Mouse (Mus musculus) frontal cortex, adult (tissue): Measurements from ENCODE around the gene Nos1ap.

ENCODE experiments used
- ATAC-seq: cut with Nextera tagmentation; 2 replicates; pipeline ENCODE4 v1.9.2; 2017; ENCODE audit warnings: mild to moderate bottlenecking, moderate library complexity, mixed read lengths; ENCODE audit not compliant: low TSS enrichment

Gene Nos1ap

GRCm38 (mm10) chr1:170466099-170467009 is 123.3 kb downstream of the Nos1ap start:
- no peak for ATAC-seq

- ATAC-seq: no peak
Measured at GRCm38 (mm10) chr1:170462140-170462539, 127.5 kb downstream of the Nos1ap start.

GRCm38 (mm10) chr1:170459896-170460602 is 129.6 kb downstream of the Nos1ap start:
- ATAC-seq: peak; percentile 19; the same call in 1 of the 2 replicates

GRCm38 (mm10) chr1:170457673-170458072 is 132.0 kb downstream of the Nos1ap start:
- ATAC-seq: 0 out of 2 replicates have a peak, but pooled peaks have one; percentile 16

GRCm38 (mm10) chr1:170455910-170456700 is 133.6 kb downstream of the Nos1ap start:
- no peak for ATAC-seq

- ATAC-seq: no peak
Measured at GRCm38 (mm10) chr1:170455387-170455786, 134.3 kb downstream of the Nos1ap start.

- ATAC-seq: no peak
Measured at GRCm38 (mm10) chr1:170453455-170453854, 136.2 kb downstream of the Nos1ap start.

GRCm38 (mm10) chr1:170448244-170448643 is 141.4 kb downstream of the Nos1ap start:
- no peak for ATAC-seq

- 0 out of 2 replicates have a peak, but pooled peaks have one; percentile 24 for ATAC-seq
Measured at GRCm38 (mm10) chr1:170445458-170445857, 144.2 kb downstream of the Nos1ap start.

- peak; percentile 69 for ATAC-seq
Measured at GRCm38 (mm10) chr1:170440367-170440766, 149.3 kb downstream of the Nos1ap start.

- peak; percentile 35; the same call in 1 of the 2 replicates for ATAC-seq
Measured at GRCm38 (mm10) chr1:170438471-170439151, 151.1 kb downstream of the Nos1ap start.

GRCm38 (mm10) chr1:170434146-170434545 is 155.5 kb downstream of the Nos1ap start:
- ATAC-seq: no peak

GRCm38 (mm10) chr1:170433661-170434060 is 156.0 kb downstream of the Nos1ap start:
- ATAC-seq: no peak

GRCm38 (mm10) chr1:170432288-170432687 is 157.4 kb downstream of the Nos1ap start:
- no peak for ATAC-seq

GRCm38 (mm10) chr1:170431312-170431711 is 158.3 kb downstream of the Nos1ap start:
- ATAC-seq: peak; percentile 50

GRCm38 (mm10) chr1:170430660-170431059 is 159.0 kb downstream of the Nos1ap start:
- peak; percentile 2; the same call in 1 of the 2 replicates for ATAC-seq

GRCm38 (mm10) chr1:170429656-170430055 is 160.0 kb downstream of the Nos1ap start:
- no peak for ATAC-seq

- no peak for ATAC-seq
Measured at GRCm38 (mm10) chr1:170428141-170428540, 161.5 kb downstream of the Nos1ap start.

- ATAC-seq: no peak
Measured at GRCm38 (mm10) chr1:170424258-170424889, 165.3 kb downstream of the Nos1ap start.

- peak; percentile 56; the same call in 1 of the 2 replicates for ATAC-seq
Measured at GRCm38 (mm10) chr1:170423048-170423447, 166.6 kb downstream of the Nos1ap start.

GRCm38 (mm10) chr1:170422188-170422587 is 167.5 kb downstream of the Nos1ap start:
- ATAC-seq: no peak
